Mouse (Mus musculus): ENCODE measurements around the gene Rnf20. TPM values are rescaled to one million over a fixed set of nuclear protein-coding genes. Genes with fewer than 3 reads are reported as not detected.
A peak's percentile ranks its signal among the peaks of the same experiment; 100 is the strongest.

Rnf20 gene
- total and polyA plus RNA-seq, 2 experiments from 2014 or later = 46.2 to 48.3 TPM

GRCm38 (mm10) chr4:49596846-49597182, 35.0 kb upstream of the Rnf20 start:
- H3K4me2 ChIP-seq (ENCODE audit: low read depth, low read length, poor library complexity, severe bottlenecking) = peak overlapping the region; percentile 75
- H3K27ac ChIP-seq (ENCODE audit: low read depth, low read length) = peak overlapping the region; percentile 91
- H3K9me3 ChIP-seq (ENCODE audit: low read length) = no peaks in the 10 kb centered on the region
- H3K9ac ChIP-seq (replicated peaks; ENCODE audit: low read length, poor library complexity, severe bottlenecking) = peak overlapping the region; percentile 99
- WGBS = under 1% methylated on average over 20 of the region's 20 CpGs
- peak; percentile 39 for DNase-seq (ENCODE audit: low spot score)
- H3K4me1 ChIP-seq (ENCODE audit: insufficient read depth, low read length) = no peaks in the 10 kb centered on the region; the same call in 1 of the 2 replicates
- H3K4me3 ChIP-seq (ENCODE audit: low read depth, low read length) = peak overlapping the region; percentile 97
- no peaks in the 10 kb centered on the region for H3K36me3 ChIP-seq (ENCODE audit: insufficient read depth, low read length)
- TF ChIP-seq CTCF (IDR thresholded peaks at IDR 0.05) = no peak
- ATAC-seq (ENCODE audit: low FRiP score) = no peak; the same call in 1 of the 2 replicates
- H3K27me3 ChIP-seq (ENCODE audit: insufficient read depth, low read length) = no peaks in the 10 kb centered on the region

DNA sequence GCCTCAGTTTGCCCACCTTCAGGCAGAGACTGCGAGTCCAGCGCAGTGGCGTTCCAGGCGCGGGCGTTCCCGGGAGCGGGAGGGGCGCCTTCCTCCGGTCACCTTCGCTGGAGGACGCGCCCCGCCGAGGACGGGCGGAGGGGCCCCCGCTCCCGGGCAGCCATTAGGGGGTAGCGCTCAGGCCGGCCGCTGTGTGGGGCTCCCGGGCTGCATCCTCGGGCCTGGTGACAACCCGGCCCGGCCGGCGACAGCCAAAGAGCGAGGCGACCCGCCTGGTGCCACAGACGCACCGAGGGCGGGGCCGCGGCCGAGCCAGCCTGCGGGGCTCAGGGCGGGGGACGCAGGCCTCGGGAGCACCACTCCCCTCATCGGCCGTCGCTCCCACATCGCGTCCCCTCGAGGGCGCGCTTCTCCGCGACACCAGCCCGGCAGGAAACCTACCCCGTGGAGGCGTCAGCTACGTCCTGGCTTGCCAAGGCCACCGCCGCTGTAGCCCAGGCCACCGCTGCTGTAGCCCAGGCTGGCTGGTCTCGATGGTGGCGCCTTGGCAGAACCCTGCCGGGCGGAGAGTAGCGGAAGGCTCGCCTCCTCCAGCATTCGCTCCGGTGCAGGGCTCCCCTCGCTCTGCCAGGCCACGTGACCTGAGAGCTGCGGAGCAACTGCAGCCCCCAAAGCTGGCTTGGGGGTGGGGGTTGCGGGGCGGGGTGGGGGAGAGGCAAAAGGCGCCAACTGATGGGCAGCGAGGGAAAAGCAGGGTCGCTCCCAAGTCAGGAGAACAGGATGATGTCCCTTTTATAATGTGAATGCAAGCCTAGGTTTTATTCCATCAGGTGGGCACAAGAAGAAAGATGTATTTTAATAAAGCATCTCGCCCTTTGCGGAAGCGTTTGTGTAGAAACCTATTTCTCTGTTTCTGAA, 34.4 kb upstream of the Rnf20 start, which contains the start of gene Tmem246:
Tmem246 (minus strand) TSS at position 694 of the 918 bp plus-strand sequence.
- Histone ChIP-seq H3K9ac (replicated peaks; ENCODE audit: low read length, poor library complexity, severe bottlenecking) (peak within 1 kb of the TSS; percentile 99), H3K4me3 (ENCODE audit: low read depth, low read length) (peak within 1 kb of the TSS; percentile 97), H3K27ac (ENCODE audit: low read depth, low read length) (peak within 1 kb of the TSS; percentile 91), H3K36me3 (ENCODE audit: insufficient read depth, low read length) (no peaks in the 10 kb centered on the region), H3K9me3 (ENCODE audit: low read length) (no peaks in the 10 kb centered on the region), H3K4me2 (ENCODE audit: low read depth, low read length, poor library complexity, severe bottlenecking) (peak within 1 kb of the TSS; percentile 75), H3K27me3 (ENCODE audit: insufficient read depth, low read length) (no peaks in the 10 kb centered on the region), H3K4me1 (ENCODE audit: insufficient read depth, low read length) (no peaks in the 10 kb centered on the region; the same call in 1 of the 2 replicates)
- ATAC-seq (ENCODE audit: low FRiP score) = peak; percentile 94
- DNase-seq (ENCODE audit: low spot score) = peak; percentile 87
- no peak; the same call in 1 of the 2 replicates for TF ChIP-seq CTCF (IDR thresholded peaks at IDR 0.05)
- under 1% methylated on average over 68 of the region's 77 CpGs for WGBS

DNA sequence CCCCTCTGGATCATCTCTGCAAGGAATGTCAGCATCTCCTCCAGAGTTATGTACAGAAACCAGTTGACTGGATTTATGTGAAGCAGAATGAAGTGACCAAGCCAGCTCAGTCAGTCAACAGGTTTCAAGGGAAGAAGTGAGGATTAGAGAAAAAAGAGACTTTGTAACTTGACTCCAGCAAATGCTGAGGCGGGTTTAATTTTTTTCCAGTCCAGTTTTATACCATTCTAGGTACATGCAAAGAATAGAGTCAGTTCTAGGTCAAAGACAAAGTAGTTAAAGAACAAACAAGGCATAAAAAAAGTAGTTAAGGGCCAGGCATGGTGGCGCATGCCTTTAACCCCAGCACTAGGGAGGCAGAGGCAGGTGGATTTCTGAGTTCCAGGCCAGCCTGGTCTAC, 28.6 kb upstream of the Rnf20 start:
- Histone ChIP-seq H3K4me2 (ENCODE audit: low read depth, low read length, poor library complexity, severe bottlenecking) (no peak overlapping the region), H3K27ac (ENCODE audit: low read depth, low read length) (no peak overlapping the region), H3K27me3 (ENCODE audit: insufficient read depth, low read length) (no peaks in the 10 kb centered on the region), H3K9ac (replicated peaks; ENCODE audit: low read length, poor library complexity, severe bottlenecking) (no peak overlapping the region), H3K4me1 (ENCODE audit: insufficient read depth, low read length) (no peaks in the 10 kb centered on the region), H3K4me3 (ENCODE audit: low read depth, low read length) (no peak overlapping the region), H3K9me3 (ENCODE audit: low read length) (no peaks in the 10 kb centered on the region), H3K36me3 (ENCODE audit: insufficient read depth, low read length) (no peaks in the 10 kb centered on the region)
- 92% methylated on average over 2 of the region's 2 CpGs for WGBS
- no peak for DNase-seq (ENCODE audit: low spot score)
- no peak for TF ChIP-seq CTCF (IDR thresholded peaks at IDR 0.05)
- no peak for ATAC-seq (ENCODE audit: low FRiP score)

- no peaks in the 10 kb centered on the region for H3K36me3 ChIP-seq (ENCODE audit: insufficient read depth, low read length)
- no peak overlapping the region for H3K27ac ChIP-seq (ENCODE audit: low read depth, low read length)
- no peak overlapping the region for H3K4me3 ChIP-seq (ENCODE audit: low read depth, low read length)
- H3K4me2 ChIP-seq (ENCODE audit: low read depth, low read length, poor library complexity, severe bottlenecking) = no peak overlapping the region
- H3K9ac ChIP-seq (replicated peaks; ENCODE audit: low read length, poor library complexity, severe bottlenecking) = no peak overlapping the region
- DNase-seq (ENCODE audit: low spot score) = no peak
- TF ChIP-seq CTCF (IDR thresholded peaks at IDR 0.05) = peak; percentile 34
- H3K4me1 ChIP-seq (ENCODE audit: insufficient read depth, low read length) = no peaks in the 10 kb centered on the region
- H3K27me3 ChIP-seq (ENCODE audit: insufficient read depth, low read length) = no peaks in the 10 kb centered on the region
- no peak for ATAC-seq (ENCODE audit: low FRiP score)
- 65% methylated on average over 1 of the region's 1 CpGs for WGBS
- no peaks in the 10 kb centered on the region for H3K9me3 ChIP-seq (ENCODE audit: low read length)
Measured at GRCm38 (mm10) chr4:49604016-49604546, 27.7 kb upstream of the Rnf20 start.

- Histone ChIP-seq H3K9me3 (ENCODE audit: low read length) (no peaks in the 10 kb centered on the region), H3K4me2 (ENCODE audit: low read depth, low read length, poor library complexity, severe bottlenecking) (no peak overlapping the region), H3K27me3 (ENCODE audit: insufficient read depth, low read length) (no peaks in the 10 kb centered on the region), H3K36me3 (ENCODE audit: insufficient read depth, low read length) (no peaks in the 10 kb centered on the region), H3K9ac (replicated peaks; ENCODE audit: low read length, poor library complexity, severe bottlenecking) (no peak overlapping the region), H3K27ac (ENCODE audit: low read depth, low read length) (no peak overlapping the region), H3K4me1 (ENCODE audit: insufficient read depth, low read length) (no peaks in the 10 kb centered on the region), H3K4me3 (ENCODE audit: low read depth, low read length) (no peak overlapping the region)
- DNase-seq (ENCODE audit: low spot score) (no peak), ATAC-seq (ENCODE audit: low FRiP score) (no peak)
- WGBS = 92% methylated on average over 5 of the region's 5 CpGs
- no peak for TF ChIP-seq CTCF (IDR thresholded peaks at IDR 0.05)
Measured at GRCm38 (mm10) chr4:49604616-49605015, 27.2 kb upstream of the Rnf20 start.

- Histone ChIP-seq H3K27me3 (ENCODE audit: insufficient read depth, low read length) (no peaks in the 10 kb centered on the region), H3K9ac (replicated peaks; ENCODE audit: low read length, poor library complexity, severe bottlenecking) (no peak overlapping the region), H3K4me3 (ENCODE audit: low read depth, low read length) (no peak overlapping the region), H3K4me2 (ENCODE audit: low read depth, low read length, poor library complexity, severe bottlenecking) (no peak overlapping the region), H3K36me3 (ENCODE audit: insufficient read depth, low read length) (no peaks in the 10 kb centered on the region), H3K27ac (ENCODE audit: low read depth, low read length) (no peak overlapping the region), H3K4me1 (ENCODE audit: insufficient read depth, low read length) (no peaks in the 10 kb centered on the region), H3K9me3 (ENCODE audit: low read length) (no peaks in the 10 kb centered on the region)
- DNase-seq (ENCODE audit: low spot score) = no peak
- WGBS = 83% methylated on average over 1 of the region's 1 CpGs
- TF ChIP-seq CTCF (IDR thresholded peaks at IDR 0.05) = no peak
- no peak for ATAC-seq (ENCODE audit: low FRiP score)
Measured at GRCm38 (mm10) chr4:49605459-49605858, 26.3 kb upstream of the Rnf20 start.
